Mouse (Mus musculus): ENCODE measurements at regions not wholly inside any gene's neighbourhood (a gene's known extent, or its start where the extent isn't known, plus 50 kb on each side); places are given as distances from the start of the nearest gene placed in this dataset.

DNA sequence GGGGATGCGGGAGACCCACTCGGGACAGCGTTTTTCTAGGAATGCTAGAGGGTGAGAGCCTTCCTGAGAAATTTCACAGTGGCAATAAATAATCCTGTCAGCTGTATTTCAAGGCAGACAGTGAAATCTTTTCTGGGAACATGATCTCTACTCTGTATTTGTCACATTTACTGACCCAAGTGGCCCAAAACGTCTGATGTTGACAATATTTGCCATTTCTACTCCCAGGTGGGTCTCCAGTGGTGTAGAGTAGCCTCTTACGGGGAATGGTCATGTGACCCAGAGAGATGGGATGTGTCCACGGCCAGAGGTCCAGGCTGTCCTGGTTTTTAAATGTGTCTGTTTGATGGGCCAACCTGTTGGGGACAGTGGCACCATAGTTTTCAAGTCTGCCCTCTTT is 183.5 kb downstream of the Pten start:
- no peak for DNase-seq

GRCm38 (mm10) chr19:32943594-32944230 is 186.4 kb downstream of the Pten start:
- DNase-seq, result no peak

- DNase-seq, result no peak
These were observed 190.0 kb downstream of the Pten start for GRCm38 (mm10) chr19:32947081-32947855.

DNA sequence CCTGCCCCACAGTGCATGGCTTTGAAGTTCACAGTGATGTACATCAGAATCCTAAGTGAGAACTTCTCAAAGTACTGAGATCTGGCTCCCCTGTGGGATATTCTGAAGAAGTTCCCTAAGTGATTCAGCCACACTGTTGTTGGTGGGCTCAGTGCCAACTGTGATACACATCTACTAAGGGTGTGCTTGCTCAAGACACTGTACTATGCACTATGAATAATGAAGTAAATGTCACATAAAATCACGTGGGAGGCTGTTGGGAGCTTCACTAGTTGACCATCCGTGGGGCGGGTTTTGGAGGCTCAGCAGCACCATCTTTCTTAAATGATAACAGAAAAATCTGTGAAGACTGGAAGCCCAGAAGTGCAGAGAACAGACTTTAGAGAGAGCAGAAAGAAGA is 193.0 kb downstream of the Pten start:
- no peak for DNase-seq

DNA sequence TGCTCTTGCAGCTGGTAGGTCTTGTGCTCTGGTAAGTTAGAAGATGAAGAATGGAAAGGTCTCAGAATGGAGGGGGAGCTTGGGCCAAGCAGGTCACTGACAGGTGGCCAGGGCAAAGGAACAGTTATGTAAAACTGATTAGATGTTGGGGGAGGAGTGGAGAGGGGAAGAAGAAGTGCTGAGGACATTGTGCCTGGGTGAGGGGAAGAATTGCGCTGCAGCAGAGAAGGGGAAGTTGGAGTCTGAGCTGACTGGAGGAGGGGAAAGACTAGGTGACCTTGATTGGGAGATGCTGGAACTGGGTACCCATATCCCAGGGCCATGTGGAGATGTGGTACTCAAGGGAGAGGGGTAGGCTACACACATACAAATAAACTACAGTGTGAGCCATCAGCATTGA is 193.5 kb downstream of the Pten start:
- DNase-seq, result no peak

GRCm38 (mm10) chr19:32952425-32952824 is 195.1 kb downstream of the Pten start:
- DNase-seq, result no peak

DNA sequence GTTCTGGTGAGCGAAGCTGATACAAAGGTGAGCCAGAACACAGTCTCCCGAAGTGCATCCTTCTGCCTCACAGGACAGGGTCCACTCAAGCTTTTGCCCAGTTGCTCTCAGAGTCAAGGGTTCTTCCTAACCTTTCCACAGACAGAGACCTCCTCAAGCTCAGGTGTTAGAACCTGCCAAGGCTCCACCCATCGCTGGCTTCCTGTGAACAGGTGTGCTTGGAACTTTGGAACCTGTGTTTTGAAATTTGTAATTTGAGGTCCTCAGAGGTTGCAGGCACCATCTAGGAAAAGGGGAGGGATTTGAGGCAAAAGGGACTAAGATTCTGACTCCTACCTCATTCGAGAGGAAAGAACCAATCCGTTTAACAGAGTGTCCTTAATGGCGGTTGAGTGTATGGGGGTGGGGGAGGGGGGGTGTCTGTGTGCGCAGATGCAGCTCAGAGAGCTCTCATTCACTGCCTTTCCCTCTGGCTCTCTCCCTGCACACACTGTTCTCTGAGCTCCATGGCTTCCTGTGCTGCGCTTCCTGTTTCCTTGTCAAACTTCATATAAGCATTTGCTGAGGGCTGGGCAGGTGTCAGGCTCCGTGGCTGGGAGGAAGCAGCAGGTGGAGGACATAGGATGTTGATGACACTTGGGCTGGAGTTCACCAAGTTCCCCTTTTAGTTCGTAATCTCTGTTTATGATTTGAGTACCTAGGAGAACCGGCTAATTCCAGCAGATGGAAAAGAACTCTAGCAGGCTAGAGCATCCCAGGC is 195.8 kb downstream of the Pten start:
- DNase-seq, result no peak

GRCm38 (mm10) chr19:32954001-32954605 is 196.8 kb downstream of the Pten start:
- DNase-seq, result peak; percentile 24

- no peak for DNase-seq
These were observed 197.6 kb downstream of the Pten start for GRCm38 (mm10) chr19:32954942-32955341.

- no peak for DNase-seq
These were observed 199.0 kb downstream of the Pten start for GRCm38 (mm10) chr19:32956143-32956915.

GRCm38 (mm10) chr19:32956916-32957558 is 199.7 kb downstream of the Pten start:
- DNase-seq, result no peak

DNA sequence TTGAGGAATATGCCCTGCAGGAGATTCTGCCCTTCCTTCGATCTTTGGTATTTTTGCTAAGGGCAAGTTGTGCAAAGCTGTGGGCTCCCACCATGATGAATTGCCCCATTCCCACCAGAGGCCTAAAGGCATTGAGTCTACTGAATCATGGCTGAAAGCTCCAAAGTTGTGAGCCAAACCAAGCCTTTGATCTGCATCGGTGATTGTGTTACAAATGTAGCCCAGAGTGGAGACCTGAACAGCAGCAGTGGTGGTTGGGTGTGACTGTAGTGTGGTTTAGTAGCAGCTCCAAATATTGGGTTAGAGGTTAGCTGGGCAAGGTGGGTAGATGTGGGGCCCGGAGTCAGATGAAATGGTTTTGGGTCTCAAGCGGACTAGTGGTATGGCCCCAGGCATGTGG is 201.0 kb downstream of the Pten start:
- no peak for DNase-seq

GRCm38 (mm10) chr19:32958791-32959190 is 201.5 kb downstream of the Pten start:
- DNase-seq, result no peak

DNA sequence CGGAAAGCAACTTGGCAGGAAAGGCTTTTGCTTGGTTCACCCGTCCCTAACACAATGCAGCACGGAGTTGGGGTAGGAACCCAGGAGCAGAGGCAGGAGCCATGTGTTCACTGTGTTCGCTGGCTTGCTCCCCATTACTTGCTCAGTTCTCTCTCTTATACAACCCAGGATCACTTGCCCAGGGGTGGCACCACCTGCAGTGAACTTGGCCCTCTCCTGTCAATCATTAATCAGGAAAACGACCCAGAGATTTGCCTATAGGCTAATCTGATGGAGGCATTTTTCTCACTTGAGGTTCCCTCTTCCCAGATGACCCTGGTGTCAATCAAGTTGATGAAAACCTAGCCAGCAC is 202.5 kb downstream of the Pten start:
- DNase-seq, result no peak

GRCm38 (mm10) chr19:32960196-32960947 is 203.1 kb downstream of the Pten start:
- no peak for DNase-seq

DNA sequence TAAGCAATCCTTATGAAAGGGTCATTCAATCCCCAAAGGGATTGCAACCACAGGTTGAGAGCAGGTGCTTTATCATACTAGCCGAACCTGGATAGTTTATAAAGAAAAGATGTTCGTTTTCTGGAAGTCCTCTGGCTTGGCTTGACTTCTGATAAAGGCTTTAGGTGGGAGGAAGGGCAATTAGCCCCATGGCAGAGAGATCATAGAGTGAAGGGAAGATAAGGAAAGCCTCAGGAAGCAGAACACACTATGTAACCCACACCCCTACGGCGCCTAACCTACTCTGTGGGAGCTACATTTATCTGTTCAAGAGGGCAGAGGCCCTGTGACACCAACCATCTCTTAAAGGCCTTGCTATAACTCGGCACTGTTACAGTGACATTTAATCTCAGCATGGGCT is 204.2 kb downstream of the Pten start:
- no peak for DNase-seq

DNA sequence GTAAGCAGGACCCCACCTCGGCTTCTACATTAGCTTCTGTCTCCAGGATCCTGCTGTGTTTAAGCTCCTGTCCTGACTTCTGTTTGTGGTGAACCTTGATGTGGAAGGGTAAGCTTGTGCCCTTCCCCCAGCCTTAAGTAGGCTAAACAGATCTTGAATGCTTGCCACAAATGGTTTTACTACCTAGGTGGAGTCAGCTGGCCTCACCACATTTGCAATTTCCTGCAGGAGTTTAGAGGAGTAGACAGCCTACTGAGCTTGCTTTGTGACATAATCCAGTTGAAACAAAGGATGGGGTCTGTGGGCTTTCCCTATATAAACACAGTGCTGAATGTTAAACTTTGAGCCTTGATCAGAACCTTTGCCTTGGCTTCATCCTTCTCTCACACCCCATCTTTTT is 206.7 kb downstream of the Pten start:
- no peak for DNase-seq

GRCm38 (mm10) chr19:32965488-32965887 is 208.2 kb downstream of the Pten start:
- DNase-seq, result no peak

- DNase-seq, result no peak
These were observed 212.0 kb downstream of the Pten start for GRCm38 (mm10) chr19:32969213-32969776.

DNA sequence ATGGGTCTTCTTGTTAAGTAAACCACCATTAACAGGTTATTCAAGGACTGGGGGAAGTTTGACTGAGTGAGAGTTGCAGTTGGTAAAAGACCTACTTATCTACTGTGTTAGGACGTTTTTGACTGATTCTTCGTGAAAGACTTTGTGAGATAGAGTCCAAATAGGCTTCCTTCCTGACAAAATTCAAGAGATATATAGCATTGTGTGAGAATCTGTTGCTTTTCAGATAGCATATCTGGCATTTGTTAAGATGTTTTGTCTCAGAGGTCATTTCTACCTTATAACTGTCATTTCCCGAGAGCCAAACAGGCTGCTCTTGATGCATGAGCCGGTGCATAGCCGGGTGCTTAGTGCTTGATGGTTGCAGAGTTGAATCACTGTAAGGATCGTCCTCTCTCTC is 214.8 kb downstream of the Pten start:
- DNase-seq, result no peak

- DNase-seq, result no peak
These were observed 215.8 kb downstream of the Pten start for GRCm38 (mm10) chr19:32973130-32973529.
